Mouse (Mus musculus) layer of hippocampus, adult 9-11 months (tissue): ENCODE measurements around the gene Casp8.
"Not testable (repeated sequence)": the region's sequence is repeated elsewhere in the genome, so short reads cannot be mapped to it uniquely, and the experiment has no call there.

Source experiments
- DNase-seq: peaks from one replicate; pipeline ENCODE4 v3.0.0; 2022

Gene Casp8

DNA sequence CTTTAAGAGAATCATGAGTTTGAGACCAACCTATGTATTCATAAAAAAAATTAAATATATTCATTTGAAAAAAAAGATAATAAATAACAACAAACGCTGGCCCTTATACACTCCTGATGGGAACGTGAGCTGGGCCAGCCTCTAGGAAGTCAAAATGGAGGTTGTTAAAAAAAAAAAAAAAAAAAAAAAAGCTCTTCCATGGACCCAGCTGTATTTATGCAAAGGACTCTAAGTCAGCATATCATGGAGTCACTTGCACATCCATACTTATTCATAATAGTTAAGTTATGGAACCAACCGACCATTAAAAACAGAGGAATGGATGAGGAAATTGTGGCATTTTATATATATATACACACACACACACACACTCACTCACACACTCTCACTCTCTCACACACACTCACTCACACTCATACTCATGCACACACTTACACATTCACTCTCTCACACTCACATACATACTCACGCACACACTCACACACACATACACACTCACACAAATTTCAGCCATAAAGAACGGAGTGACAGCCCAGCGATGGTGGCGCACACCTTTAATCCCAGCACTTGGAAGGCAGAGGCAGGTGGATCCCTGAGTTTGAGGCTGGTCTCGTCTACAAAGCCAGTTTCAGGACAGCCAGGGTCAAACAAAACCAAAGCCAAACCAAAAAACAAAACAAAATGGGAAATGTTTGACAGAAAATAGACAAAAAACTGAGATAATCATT lies 6.5 kb downstream of the Casp8 start:
- no peak for DNase-seq

DNA sequence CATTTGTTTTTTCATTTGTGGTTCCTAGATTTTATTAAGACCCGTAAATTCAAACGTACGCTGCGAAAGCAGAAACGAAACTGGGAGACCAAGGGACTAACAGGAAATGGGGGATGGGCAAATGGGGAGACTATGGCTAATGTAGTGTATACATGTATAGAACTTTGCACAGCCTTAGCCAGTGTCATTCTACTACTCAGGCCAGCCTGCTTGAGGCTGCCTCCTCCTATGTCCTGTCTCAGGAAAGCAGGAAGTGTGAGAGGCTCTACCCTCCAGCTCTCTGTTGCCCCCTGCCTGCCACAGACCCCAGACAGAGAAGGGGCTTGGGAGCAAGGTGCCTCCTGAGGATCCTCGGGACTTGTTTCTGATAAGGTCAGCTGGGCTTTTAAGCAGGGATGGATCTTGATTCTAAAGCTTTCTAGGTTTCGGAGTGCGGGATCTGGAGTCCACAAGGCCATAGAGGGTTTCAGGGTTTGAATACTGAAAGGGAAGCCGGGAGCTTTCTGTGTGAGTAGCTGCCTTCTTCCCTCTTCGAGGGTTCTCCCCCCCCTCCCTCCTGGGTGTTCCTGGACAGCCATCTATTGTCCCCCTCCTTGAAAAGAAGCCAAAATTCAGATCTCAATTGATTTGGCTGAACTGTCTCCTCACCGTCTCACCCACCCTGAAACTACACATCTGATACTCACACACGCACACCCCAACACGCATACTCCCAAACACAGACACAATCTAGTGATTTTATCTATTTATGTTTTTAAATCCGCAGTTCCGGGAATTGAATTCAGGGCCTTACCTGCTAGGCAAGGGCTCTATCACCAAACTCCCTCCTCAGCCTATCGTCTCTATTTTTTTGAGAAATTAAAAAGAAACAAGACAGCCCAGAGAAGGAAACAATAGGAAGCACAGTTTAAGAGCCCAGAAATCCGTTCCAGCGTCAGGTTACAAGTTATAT lies 7.4 kb downstream of the Casp8 start:
- DNase-seq, result peak; percentile 38

DNA sequence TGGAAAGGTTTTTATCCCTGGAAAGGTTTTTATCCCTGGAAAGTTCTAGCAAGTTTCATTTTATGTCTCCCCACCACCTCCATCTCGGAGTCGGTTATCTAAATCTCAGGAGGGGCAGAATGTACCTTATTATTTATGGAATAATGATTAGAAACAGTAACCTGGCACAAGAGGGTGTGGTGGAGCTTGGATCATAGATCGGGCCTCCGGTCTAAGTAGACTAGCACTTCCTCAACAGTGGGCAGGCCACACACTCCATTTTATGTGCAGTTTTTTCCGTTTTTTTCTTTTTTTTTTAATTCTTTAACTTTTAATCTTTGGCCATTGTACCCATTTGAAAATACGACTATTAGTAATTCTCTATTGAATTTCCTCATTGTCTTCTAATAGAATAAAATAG lies 8.4 kb downstream of the Casp8 start:
- no peak for DNase-seq

DNA sequence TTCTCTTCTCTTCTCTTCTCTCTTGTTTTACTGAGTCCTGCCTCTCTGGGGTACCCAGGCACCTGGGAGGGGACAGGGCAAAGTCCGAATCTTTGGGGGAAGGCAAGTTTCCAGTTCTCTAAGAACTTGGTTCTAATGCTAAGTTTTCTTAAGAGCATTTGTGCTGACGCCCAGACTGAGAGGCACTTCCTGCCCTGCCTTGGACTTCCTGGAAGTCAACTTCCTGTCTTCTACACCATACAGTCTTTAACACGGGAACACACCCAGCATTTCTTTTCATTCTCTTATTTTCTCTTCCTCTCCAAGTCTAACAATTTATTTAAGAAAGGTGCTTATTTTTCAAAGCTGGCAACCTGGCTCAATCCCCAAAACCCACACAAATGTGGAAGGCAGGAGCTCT lies 11.5 kb downstream of the Casp8 start:
- no peak for DNase-seq

DNA sequence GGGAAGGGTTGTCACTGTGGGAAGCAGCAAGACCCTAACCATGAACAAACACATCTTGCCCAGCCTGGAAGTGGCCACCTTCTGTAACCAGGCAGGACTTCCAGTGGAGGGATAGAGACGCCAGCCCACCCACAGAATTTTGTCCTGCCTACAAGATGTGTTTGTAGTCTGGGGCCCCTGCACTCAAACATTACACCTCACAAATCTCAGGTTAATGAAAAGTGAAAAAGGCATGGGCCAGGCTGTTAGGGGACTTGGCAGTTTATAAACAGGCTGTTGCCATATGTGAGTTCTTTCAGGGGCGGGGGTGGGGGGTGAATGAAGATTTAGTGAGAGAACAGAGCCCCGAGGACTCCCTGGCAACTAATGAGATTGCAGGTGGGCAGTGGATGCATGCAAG lies 31.1 kb downstream of the Casp8 start:
- no peak for DNase-seq

DNA sequence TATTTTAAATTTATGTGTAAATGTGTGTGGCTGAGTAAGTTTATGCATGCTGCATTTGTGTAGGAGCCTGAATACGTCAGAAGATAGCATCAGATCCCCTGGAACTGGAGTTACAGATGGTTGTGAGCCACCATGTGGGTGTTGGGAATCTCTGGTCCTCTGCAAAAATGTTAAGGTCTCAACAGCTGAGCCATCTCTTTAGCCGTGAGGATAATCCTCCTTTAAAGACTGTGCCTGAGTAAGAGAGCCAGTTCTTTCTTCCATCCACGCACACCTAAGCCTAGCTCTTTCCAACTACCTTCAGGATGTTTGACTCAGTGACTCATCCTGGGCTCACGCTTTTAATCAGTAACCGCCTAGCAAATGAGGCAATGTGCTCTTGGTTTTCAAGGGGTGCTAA lies 35.6 kb downstream of the Casp8 start:
- peak; percentile 21 for DNase-seq

DNA sequence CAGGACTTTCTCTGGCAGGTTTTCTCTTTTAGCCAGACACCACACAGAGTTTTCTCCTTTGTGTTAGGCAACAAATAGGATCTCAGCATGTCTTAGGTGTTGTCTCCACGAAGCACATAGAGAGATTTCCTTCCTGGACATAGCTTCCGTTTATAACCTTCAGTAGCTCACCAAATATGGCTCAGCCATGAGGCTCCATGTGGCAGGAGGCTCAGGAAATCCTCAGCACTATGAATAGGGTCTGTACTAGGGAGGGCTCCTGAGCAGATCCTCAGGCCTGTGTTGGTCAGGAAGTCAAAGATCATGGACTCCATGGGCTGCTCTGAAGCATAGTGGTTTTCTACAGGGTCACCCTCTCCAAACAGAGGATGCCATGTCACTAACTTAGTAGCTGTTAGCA lies 37.0 kb downstream of the Casp8 start:
- DNase-seq, result no peak

DNA sequence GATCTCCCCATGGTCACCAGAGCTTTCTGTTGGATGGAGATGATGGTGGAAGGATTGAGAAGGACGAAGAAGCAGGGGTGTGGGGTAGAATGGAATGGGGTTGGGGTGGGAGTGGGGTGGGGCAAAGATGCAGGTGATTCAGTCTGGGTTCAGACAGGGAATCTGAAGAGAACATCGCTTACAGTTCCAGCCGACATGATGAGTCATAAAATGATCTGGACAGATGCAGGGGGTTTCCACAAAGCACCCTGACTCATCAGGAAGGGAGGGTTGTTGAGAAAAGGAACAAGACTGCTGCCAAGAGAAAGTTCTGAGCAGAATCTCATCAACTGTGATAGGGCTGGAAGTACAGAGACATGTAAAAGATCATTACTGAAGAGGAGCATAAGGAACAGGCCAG lies 61.6 kb downstream of the Casp8 start:
- DNase-seq, result not testable (repeated sequence)

DNA sequence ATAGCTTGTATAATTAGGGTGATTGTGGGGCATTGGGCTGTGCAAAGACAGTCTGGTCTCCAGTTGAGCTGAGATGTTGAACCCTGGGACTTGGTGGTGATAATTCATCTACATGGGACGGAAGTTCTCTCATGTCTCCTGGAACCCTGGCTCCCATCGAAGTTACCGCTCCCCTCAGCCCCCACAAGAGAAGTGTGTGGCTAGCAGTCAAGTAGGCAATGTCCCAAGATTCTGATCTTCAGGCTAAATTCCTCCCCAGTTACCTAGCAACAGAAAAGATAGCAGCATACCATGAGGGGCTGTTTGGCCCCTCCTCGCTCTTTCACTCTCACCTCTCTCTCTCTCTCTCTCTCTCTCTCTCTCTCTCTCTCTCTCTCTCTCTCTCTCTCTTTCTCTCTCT lies 64.0 kb downstream of the Casp8 start:
- DNase-seq, result not testable (repeated sequence)

DNA sequence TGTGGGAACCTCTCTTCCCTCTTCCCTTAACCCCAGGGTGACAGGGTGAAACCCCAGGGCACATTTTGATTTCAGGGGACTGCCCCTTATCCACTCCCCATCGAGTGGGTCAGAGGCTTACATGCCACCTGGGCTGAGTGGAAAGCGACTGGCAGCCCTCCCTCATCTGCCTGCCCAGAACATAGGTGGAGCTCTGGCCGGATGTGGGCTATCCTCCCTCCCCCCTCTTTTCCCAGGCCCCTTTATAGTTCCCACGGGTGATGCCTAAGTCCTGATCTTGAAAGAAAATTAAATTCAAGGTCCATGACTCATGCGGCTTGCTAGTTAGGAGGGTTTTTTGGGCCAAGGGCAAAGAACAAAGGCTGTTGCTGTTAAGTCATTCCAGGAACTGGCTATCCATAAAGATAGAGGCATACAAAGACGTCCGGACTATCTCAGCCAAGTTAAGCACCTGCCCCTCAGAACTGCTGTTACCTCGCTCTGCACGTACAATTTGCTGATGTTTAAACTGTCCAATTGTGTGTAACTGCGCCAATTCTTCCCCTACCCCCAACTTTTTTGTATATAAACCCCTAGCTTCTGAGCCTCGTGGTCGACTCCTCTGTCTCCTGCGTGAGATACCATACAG lies 64.7 kb downstream of the Casp8 start:
- DNase-seq, result not testable (repeated sequence)

DNA sequence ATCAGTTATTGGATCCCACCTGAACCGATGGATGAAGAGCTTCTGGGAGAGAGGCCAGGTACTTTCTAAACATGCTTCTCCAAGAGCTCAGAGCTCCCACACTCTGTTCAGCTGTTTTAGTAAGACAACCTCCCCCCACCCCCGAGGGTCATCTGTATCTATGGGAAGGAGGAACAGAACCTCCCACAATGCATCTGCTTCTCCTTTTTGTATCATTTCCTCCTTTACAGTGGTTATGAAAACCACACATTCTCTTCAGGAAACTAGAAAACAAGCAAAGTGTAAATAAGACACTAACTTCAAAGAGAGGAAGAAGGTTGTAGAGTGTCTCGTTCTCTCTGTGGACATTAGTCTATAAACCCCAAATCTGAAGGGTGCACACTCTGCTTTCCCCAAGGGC lies 65.4 kb downstream of the Casp8 start:
- not testable (repeated sequence) for DNase-seq

DNA sequence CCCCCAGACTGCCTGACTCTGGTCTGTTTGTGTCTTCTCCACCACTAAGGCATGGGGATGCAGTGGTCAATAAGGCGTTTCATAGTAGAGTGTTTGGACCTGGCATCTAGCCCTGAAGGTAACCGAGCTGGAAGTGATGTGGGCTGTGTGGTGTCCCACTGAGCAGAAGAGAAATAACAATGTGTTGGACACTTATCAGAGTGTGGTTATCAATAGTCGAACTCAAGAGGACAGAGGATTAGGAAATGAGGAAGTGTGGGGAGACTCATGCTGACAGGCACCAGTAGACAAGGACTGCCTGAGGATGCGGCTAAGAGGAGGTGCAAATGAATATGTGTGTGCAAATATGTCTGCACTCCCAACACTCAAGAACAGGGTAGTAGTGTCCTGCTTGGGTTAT lies 81.3 kb downstream of the Casp8 start:
- DNase-seq, result not testable (repeated sequence)

DNA sequence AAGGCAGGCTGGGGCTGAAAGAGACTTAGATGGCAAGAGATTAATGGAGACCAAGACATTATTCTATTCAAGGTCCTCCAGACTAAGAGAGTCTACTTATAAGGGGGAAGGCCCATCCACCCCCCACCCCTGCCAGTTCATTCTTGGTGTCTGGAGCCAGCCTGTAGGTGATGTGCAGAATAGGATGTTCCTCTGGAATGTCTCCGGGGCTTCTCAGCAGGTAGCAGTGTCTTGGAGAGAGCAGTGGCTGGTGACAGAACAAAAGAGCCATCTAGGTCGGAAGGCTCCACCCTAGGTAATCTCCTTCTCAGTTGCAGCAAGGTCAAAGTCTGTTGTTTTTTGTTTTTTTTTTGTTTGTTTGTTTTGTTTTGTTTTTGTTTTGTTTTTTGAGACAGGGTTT lies 84.1 kb downstream of the Casp8 start:
- not testable (repeated sequence) for DNase-seq

DNA sequence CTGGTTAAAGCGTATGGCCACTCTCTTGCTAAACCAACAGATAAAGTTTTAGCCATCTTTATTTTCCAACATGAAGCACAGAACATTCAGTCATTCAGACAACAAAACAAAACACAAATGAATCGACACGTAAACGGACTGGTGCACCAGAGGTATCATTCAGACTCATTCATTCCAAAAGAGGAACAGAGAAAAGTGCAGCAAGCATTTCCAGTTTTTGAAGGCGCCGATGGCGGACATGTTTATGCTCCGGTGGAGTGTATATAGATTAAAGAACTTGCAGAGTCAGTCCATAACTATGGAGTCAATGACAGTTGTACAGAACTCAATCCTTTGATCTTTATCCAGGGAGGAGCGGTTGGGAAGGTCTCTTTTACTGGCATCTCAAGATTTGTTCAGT lies 88.1 kb downstream of the Casp8 start:
- DNase-seq, result not testable (repeated sequence)

DNA sequence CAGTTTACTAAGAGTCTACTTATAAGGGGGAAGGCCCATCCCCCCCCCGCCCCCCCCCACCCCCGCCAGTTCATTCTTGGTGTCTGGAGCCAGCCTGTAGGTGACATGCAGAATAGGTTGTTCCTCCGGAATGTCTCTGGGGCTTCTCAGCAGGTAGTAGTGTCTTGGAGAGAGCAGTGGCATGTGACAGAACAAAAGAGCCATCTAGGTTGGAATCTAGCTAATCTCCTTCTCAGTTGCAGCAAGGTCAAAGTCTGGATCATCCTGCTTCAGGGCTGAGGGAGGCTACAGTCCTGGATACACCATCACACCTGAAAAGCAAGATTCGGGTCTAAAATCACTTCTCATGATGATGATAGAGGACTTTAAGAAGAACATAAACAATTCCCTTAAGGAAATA lies 90.5 kb downstream of the Casp8 start:
- no peak for DNase-seq

DNA sequence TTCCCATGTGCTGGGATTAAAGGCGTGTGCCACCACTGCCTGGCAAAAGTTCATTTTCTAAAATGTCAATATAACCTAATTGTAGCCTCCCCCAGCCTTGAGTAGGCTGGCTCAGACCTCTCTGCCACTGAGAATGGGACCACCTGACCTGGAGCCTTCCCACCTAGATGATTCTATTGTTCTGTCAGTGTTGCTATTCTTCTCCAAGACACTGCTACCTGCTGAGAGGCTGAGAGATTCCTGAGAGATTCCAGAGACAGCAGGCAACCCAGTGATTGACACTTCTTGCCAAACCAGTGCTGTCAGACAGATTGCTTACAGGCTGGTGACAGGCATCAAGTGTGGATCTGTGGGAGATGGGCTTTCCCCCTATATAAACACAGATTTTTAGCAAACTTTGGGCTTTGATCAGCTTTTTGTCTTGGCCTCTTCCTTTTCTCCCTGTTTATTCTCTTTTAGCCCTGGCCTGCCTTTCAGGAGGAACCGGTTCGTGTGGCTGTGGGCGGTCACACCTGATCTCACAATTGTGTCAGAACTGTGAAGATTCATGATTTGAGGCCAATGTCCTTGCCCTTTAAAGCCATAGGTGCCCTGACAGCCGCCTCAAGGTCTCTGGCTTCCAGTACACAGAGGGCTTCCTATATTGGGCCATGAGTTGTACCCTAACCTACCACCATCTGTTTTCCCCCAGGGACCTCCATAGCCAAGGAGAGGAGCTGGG lies 94.8 kb downstream of the Casp8 start:
- peak; percentile 11 for DNase-seq

DNA sequence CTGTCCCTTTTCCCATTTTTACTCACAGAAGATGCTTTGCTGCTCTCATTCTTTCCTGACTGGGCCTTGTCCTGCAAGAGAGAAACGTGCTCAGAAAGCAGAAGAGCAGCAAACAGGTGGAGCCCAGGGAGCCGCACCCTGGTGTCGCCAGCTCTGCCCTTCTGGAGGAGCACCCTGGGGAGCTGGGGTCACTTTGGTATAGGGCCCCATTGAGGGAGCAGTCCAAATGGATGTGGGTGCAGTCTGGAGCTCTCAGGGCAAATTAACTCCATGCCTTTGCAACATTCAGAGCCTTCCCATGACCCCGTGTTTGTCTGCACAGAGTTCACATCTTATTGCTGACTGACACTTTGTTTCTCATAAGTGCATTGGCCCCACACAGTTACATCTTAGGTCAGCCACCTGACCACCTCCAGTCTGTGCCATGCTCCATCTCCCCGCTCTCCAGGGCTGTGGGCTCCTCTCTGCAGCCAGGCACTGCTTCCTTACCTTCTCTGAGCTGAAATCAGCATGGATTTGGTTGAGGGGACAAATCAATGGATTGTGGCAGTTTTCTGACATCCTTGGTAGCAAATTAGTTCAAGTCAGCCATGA lies 95.6 kb downstream of the Casp8 start:
- not testable (repeated sequence) for DNase-seq

DNA sequence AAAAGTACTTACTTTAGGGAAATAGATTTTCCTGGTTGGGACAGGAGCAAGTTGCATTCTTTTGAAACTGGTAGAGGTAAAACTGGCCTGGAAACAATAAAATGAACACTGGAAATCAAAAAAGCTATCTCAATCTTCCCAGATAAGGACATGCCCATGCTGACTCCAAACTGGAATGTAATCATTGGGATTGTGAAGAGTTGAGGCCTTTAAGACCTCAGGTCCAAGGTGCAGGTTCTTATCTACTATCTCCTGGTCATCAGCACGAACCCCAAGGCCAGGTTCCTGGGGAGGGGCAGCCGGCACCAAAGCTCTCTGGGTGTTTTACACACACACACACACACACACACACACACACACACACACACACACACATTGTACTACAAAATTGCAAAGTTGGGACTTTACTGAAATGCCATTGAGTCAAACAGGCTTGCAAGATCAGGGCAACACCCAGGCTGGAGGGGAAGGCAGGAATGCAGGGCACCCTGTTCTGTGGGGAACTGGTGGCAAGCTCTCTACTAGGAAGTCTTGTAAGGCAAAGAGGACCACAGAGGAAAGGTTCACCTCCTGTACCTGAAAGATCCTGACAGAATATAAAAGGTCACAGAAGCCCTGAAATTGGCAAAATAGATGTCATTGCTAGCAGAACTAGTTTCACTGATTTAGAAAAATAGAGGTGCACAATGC lies 96.5 kb downstream of the Casp8 start:
- DNase-seq, result not testable (repeated sequence)

DNA sequence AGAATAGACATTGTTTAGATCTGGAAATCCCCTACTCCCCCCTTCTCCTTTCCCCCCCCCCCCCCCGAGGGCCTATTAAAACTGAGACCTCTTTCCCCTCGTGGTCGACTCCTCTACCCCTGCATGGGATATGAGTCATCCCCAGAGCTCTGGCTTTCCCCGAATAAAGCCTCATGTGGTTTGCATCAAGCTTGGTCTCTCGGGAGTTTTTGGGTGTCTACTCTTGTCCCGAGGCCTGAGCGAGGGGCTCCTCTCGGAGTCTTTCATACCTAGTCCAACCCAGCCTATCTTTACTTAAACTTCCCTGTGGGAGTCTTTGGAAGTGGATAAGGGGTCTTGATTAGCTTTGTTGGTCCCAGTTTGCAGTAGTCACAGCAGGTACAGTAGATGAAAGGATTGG lies 97.2 kb downstream of the Casp8 start:
- not testable (repeated sequence) for DNase-seq
